Mouse (Mus musculus): Measurements from ENCODE around the gene Adssl1. TPM values are rescaled to one million over a fixed set of nuclear protein-coding genes. Genes with fewer than 3 reads are reported as not detected.

The Adssl1 gene
- polyA plus RNA-seq (2015; fragmentation: Nextera tagmentation; extraction: Ambion mirVana), result 4.7 and 6.4 TPM in 2 replicates

- peak; percentile 83 for DNase-seq (ENCODE audit: low spot score)
- TF ChIP-seq EP300 (optimal IDR thresholded peaks at IDR 0.05), result no peak
- no peak for TF ChIP-seq CTCF (IDR thresholded peaks at IDR 0.05; ENCODE audit: low read depth)
- peak; percentile 52 for ATAC-seq (ENCODE audit: low FRiP score, low TSS enrichment)
- Histone ChIP-seq H3K27ac (replicated peaks) (peak within 1 kb of the TSS; percentile 18; the same call in 1 of the 2 replicates), H3K4me3 (ENCODE audit: low read depth, low read length) (peak within 1 kb of the TSS; percentile 50), H3K9me3 (ENCODE audit: control insufficient read depth, low read length) (no peaks in the 10 kb centered on the region), H3K27me3 (ENCODE audit: control insufficient read depth, insufficient read depth, low read length) (no peaks in the 10 kb centered on the region), H3K36me3 (ENCODE audit: control insufficient read depth, insufficient read depth, low read length) (no peaks in the 10 kb centered on the region), H3K9ac (ENCODE audit: low read length) (peak within 1 kb of the TSS; percentile 61), H3K4me1 (replicated peaks; ENCODE audit: control insufficient read depth, insufficient read depth) (no peaks in the 10 kb centered on the region; the same call in 1 of the 2 replicates), H3K4me2 (replicated peaks; ENCODE audit: low read depth) (peak within 1 kb of the TSS; percentile 94)
- 1% methylated on average over 49 of the region's 56 CpGs for WGBS
Observed at GRCm38 (mm10) chr12:112619686-112620353, at the start of gene Adssl1. Adssl1 (plus strand) TSS chr12:112620045.

- Histone ChIP-seq H3K9ac (ENCODE audit: low read length) (no peak overlapping the region), H3K4me2 (replicated peaks; ENCODE audit: low read depth) (no peak overlapping the region), H3K4me3 (ENCODE audit: low read depth, low read length) (no peak overlapping the region), H3K36me3 (ENCODE audit: control insufficient read depth, insufficient read depth, low read length) (no peaks in the 10 kb centered on the region), H3K4me1 (replicated peaks; ENCODE audit: control insufficient read depth, insufficient read depth) (no peaks in the 10 kb centered on the region), H3K27ac (replicated peaks) (no peak overlapping the region), H3K9me3 (ENCODE audit: control insufficient read depth, low read length) (no peaks in the 10 kb centered on the region), H3K27me3 (ENCODE audit: control insufficient read depth, insufficient read depth, low read length) (no peaks in the 10 kb centered on the region)
- DNase-seq (ENCODE audit: low spot score) (no peak), ATAC-seq (ENCODE audit: low FRiP score, low TSS enrichment) (no peak)
- TF ChIP-seq CTCF (IDR thresholded peaks at IDR 0.05; ENCODE audit: low read depth), result no peak
- TF ChIP-seq EP300 (optimal IDR thresholded peaks at IDR 0.05), result no peak
- 81% methylated on average over 8 of the region's 8 CpGs for WGBS
Observed at GRCm38 (mm10) chr12:112570160-112570559, 49.7 kb upstream of the Adssl1 start.

GRCm38 (mm10) chr12:112571064-112571463, 48.8 kb upstream of the Adssl1 start:
- H3K4me2 ChIP-seq (replicated peaks; ENCODE audit: low read depth), result no peak overlapping the region
- no peaks in the 10 kb centered on the region for H3K9me3 ChIP-seq (ENCODE audit: control insufficient read depth, low read length)
- H3K36me3 ChIP-seq (ENCODE audit: control insufficient read depth, insufficient read depth, low read length), result no peaks in the 10 kb centered on the region
- no peaks in the 10 kb centered on the region for H3K27me3 ChIP-seq (ENCODE audit: control insufficient read depth, insufficient read depth, low read length)
- H3K4me3 ChIP-seq (ENCODE audit: low read depth, low read length), result no peak overlapping the region
- DNase-seq (ENCODE audit: low spot score), result no peak
- H3K27ac ChIP-seq (replicated peaks), result no peak overlapping the region
- H3K4me1 ChIP-seq (replicated peaks; ENCODE audit: control insufficient read depth, insufficient read depth), result no peaks in the 10 kb centered on the region; the same call in 1 of the 2 replicates
- ATAC-seq (ENCODE audit: low FRiP score, low TSS enrichment), result no peak
- no peak overlapping the region for H3K9ac ChIP-seq (ENCODE audit: low read length)
- WGBS, result 62% methylated on average over 6 of the region's 6 CpGs
- TF ChIP-seq EP300 (optimal IDR thresholded peaks at IDR 0.05) (no peak), CTCF (IDR thresholded peaks at IDR 0.05; ENCODE audit: low read depth) (peak; percentile 53)

- Histone ChIP-seq H3K27ac (replicated peaks) (no peak overlapping the region), H3K4me3 (ENCODE audit: low read depth, low read length) (no peak overlapping the region), H3K27me3 (ENCODE audit: control insufficient read depth, insufficient read depth, low read length) (no peaks in the 10 kb centered on the region), H3K36me3 (ENCODE audit: control insufficient read depth, insufficient read depth, low read length) (no peaks in the 10 kb centered on the region), H3K4me1 (replicated peaks; ENCODE audit: control insufficient read depth, insufficient read depth) (peaks cover 15% of the 10 kb centered on the region; the same call in 1 of the 2 replicates), H3K4me2 (replicated peaks; ENCODE audit: low read depth) (no peak overlapping the region), H3K9ac (ENCODE audit: low read length) (no peak overlapping the region), H3K9me3 (ENCODE audit: control insufficient read depth, low read length) (no peaks in the 10 kb centered on the region)
- no peak for TF ChIP-seq EP300 (optimal IDR thresholded peaks at IDR 0.05)
- TF ChIP-seq CTCF (IDR thresholded peaks at IDR 0.05; ENCODE audit: low read depth), result no peak
- ATAC-seq (ENCODE audit: low FRiP score, low TSS enrichment) (no peak), DNase-seq (ENCODE audit: low spot score) (no peak)
- WGBS, result 59% methylated on average over 8 of the region's 8 CpGs
Observed at GRCm38 (mm10) chr12:112575274-112575986, 44.4 kb upstream of the Adssl1 start.

GRCm38 (mm10) chr12:112576341-112576740, 43.5 kb upstream of the Adssl1 start:
- Histone ChIP-seq H3K4me3 (ENCODE audit: low read depth, low read length) (no peak overlapping the region), H3K27me3 (ENCODE audit: control insufficient read depth, insufficient read depth, low read length) (no peaks in the 10 kb centered on the region), H3K36me3 (ENCODE audit: control insufficient read depth, insufficient read depth, low read length) (no peaks in the 10 kb centered on the region), H3K9ac (ENCODE audit: low read length) (peak overlapping the region; percentile 43), H3K9me3 (ENCODE audit: control insufficient read depth, low read length) (no peaks in the 10 kb centered on the region), H3K27ac (replicated peaks) (peak overlapping the region; percentile 88), H3K4me2 (replicated peaks; ENCODE audit: low read depth) (peak overlapping the region; percentile 29; the same call in 1 of the 2 replicates), H3K4me1 (replicated peaks; ENCODE audit: control insufficient read depth, insufficient read depth) (peaks cover 15% of the 10 kb centered on the region; the same call in 1 of the 2 replicates)
- 9% methylated on average over 6 of the region's 6 CpGs for WGBS
- peak; percentile 36; the same call in 1 of the 2 replicates for ATAC-seq (ENCODE audit: low FRiP score, low TSS enrichment)
- TF ChIP-seq CTCF (IDR thresholded peaks at IDR 0.05; ENCODE audit: low read depth) (no peak), EP300 (optimal IDR thresholded peaks at IDR 0.05) (no peak)
- DNase-seq (ENCODE audit: low spot score), result peak; percentile 54
